Mouse (Mus musculus) cerebellum, adult 11 months (tissue): ENCODE results near the gene Itgb6.

Experiments used
- DNase-seq: peaks from one replicate; pipeline ENCODE4 v3.0.0; 2022

The Itgb6 gene

DNA sequence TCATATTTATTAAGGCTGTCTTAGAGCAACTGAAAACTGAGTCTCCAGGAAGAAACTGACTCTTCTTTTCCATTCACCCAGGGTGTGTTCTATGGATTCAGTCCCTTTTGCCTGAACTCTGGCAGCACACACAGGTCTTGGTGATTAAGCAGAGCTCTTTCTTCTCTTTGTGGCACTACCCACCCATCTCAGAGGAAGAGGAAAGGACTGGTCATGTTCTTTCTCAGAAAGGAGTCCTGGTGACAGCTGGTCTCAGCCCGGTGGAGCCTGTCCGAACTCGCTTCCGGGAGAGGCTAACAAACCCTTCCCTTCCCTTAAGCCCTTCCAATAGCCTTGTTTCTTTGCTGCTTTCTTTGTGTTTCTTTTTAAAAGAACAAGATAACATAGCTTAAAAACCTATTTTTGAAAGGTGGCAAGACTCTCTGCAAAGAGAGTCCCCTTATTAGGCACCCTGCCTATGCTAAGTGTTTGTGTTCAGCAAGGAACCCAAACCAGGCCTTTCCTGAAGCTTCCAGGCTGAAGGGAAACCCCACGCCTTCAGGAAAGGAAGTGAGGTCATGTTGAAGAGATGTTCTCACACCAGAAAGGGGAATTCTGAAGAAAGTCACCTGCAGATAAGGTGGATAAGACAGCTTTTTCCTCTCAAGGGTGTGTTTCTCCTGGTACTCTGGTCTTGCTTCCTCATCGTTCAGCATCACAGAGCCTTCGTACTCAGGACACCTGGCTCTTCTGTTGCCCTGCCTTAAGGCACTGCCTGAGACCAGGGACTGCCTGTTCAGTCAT is 11.2 kb downstream of the Itgb6 start:
- DNase-seq: no peak

GRCm38 (mm10) chr2:60710317-60710716 is 12.1 kb downstream of the Itgb6 start:
- DNase-seq: no peak

GRCm38 (mm10) chr2:60708671-60709070 is 13.8 kb downstream of the Itgb6 start:
- DNase-seq: no peak

DNA sequence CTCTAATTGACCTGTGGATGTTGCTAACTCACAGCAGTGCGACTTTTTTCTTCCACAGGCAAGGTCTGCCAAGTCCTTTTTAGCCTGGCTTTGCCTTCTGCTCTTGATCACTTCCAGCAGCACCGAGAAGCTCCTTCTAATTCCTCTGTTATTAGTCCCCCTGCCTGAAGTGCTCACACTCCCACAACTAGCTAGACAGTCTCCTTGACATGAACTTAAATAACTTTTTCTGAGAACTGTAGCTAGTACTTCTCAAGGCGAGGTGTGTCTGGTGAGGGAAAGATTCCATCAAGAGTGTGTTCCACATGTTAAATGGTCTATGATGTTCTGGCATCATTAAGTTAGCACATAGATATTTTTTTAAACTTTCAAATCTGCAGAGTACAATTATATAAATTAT is 15.6 kb downstream of the Itgb6 start:
- DNase-seq: no peak

- DNase-seq: no peak
These were observed 17.0 kb downstream of the Itgb6 start for GRCm38 (mm10) chr2:60705426-60705825.

GRCm38 (mm10) chr2:60703315-60703714 is 19.1 kb downstream of the Itgb6 start:
- no peak for DNase-seq

- DNase-seq: no peak
These were observed 21.5 kb downstream of the Itgb6 start for GRCm38 (mm10) chr2:60700956-60701355.

DNA sequence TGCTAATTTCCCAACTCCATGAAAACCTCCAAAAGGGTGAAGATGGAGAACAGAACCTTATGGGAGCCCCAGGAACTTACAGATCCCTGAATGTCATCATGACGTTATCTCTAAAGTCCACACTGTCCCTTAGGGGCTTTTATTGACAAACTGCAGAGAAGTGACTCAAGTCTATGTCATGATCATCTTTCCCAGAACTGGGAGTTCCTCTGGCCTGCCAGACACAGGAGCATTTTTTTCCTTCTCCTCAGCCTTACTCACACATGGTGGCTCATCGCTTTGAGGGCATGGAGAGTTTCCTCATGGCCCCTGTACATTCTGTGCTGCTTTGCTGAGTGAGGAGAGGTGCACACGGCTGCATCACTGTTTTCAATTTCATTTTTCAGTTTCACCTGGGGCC is 22.4 kb downstream of the Itgb6 start:
- no peak for DNase-seq

- DNase-seq: no peak
These were observed 22.9 kb downstream of the Itgb6 start for GRCm38 (mm10) chr2:60699591-60699990.

DNA sequence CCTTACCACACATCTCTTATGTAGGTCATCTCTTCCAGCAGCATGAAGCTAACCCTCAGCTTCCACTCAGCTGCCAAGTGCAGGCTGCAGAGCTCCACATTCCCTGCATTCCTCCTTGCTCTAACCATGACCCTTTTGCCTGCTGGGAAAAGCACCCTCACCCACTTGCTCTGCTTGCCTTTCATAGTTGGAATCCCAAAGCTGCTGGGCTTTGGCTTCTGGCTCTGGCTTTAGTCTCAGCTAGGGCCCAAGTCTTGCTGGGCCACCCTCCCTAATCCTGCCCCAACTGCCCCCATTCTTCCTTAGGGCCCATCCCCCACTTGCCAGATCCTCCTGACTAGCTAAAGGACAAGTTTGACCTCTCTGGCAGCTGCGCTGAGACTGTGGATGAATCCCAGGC is 24.3 kb downstream of the Itgb6 start:
- no peak for DNase-seq

DNA sequence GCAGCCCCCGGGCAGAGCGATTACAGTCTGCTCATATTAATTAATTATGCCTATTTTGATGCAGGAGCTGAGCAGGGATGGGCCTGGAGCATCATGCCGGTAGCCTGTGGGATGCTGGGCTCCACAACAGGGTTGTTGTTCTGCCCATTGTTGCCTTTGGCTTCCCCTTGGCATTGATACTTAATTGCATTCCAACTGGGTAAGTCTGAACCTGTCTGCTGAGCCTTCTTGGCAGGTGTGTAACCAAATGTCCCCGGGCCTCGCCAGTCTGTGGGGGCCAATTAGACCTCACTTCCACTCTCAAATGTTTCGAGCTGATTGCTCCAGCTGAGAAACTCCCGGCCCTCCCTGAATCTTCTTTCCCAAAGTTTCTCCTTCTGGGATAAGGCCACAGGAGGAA is 24.9 kb downstream of the Itgb6 start:
- no peak for DNase-seq

- DNase-seq: no peak
These were observed 25.9 kb downstream of the Itgb6 start for GRCm38 (mm10) chr2:60696559-60696958.

- no peak for DNase-seq
These were observed 26.7 kb downstream of the Itgb6 start for GRCm38 (mm10) chr2:60695706-60696105.

- DNase-seq: no peak
These were observed 27.9 kb downstream of the Itgb6 start for GRCm38 (mm10) chr2:60694563-60694962.

- no peak for DNase-seq
These were observed 30.2 kb downstream of the Itgb6 start for GRCm38 (mm10) chr2:60692239-60692638.

DNA sequence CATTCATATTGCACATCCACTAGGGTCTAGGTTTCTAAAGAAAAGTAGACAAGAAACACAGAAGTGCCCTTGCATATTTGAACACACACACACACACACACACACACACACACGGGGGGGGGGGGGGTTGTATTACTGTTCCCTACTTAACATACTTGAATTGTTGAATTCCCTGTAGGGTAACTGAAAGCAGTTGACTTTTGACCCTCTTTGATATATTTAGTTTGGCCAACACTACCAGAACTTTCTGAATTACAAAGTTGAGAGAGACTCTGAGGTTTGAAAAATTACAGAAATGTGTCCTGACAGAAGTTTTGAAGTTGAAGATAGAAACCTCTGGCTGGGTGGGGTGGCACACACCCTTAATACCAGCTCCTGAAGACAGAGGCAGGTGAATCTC is 32.2 kb downstream of the Itgb6 start:
- DNase-seq: no peak

DNA sequence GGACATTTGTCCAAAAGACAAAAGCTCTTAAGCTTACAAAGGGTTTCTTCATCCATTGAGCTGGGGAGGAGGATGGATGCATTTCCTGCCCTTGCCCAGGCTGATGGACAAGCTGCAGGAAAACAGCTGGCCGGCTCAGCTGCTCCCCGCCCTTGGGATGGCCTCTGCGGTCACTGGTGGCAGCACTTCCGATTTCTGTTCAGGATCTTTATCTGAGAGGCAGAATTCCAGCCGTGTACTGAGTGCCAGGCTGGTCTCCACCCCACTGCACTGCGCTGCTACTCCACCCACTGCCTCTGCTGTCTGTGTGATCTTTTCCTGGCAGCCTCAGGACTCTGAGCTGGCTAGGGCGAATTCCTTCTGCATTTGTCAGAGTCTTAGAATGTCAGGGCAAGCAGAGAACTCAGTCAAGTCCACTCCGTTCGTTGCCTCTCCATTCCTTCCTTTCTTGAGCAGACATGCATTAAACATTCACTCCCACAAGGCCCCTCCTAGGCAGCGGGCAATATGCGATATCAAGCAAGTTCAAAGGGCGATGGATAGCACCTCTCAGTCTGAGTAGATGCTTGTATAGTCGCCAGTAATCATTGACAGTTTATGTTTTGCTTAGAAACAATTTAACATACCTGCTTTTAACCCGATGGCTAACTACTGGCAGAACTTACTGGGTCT is 33.4 kb downstream of the Itgb6 start:
- DNase-seq: no peak

DNA sequence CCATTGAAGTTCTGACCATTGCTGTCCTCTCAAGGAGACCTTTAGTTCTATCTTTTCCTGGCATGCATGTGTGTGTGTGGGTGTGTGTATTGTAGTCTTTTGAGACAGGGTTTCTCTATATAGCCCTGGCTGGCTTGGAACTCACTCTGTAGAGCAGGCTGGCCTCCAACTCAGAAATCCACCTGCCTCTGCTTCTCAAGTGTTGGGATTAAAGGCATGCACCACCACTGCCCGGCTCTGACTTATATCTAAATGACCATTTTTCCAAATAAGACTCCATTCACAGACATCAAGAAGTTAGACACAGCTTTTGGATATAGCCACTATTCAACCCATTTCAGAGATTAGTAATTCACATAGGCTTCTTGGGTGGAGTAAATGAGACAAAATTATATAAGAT is 34.3 kb downstream of the Itgb6 start:
- DNase-seq: no peak

GRCm38 (mm10) chr2:60685973-60686372 is 36.5 kb downstream of the Itgb6 start:
- no peak for DNase-seq

DNA sequence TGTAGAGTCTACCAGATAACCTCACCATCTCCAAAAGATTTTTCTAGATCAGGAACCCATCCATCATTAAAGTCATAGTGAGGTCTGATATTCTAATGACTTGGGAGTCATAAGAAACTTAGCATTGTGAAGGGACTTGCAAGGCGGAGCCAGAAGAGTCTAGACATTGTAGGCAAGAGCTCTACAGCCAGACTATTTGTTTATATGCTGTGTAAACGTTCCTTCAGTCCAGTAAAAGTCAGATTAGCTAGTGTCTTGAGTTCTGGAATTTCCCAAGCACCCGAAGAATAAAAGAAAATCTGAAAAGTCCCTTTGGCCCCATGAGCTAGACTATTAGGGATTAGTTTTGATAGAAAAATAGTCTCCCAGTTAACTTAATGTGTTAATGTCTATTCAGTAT is 38.3 kb downstream of the Itgb6 start:
- no peak for DNase-seq

- no peak for DNase-seq
These were observed 39.9 kb downstream of the Itgb6 start for GRCm38 (mm10) chr2:60682554-60682953.

DNA sequence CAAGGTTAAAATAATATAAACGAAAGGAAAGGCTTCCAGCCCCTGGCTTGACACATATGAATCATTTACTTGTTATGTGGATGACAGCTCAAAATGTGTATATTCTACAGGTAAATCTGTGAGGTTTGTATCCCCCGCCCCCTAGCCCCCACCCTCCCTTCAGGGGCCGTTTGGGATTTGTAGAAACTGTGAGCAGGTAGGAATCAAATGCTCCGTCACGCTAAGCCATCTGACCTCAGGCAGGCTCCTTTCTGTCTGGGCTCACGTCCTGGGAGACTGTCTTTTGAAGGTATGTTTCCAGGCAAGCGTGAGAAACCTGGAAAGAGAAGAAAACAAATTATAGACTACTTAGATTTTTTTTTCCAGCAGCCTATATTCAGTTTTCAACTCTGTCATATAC is 48.0 kb downstream of the Itgb6 start:
- no peak for DNase-seq

GRCm38 (mm10) chr2:60672973-60673954 is 49.2 kb downstream of the Itgb6 start:
- DNase-seq: no peak
